Mouse (Mus musculus) neutrophil, adult 59 days (primary cell): Measurements from ENCODE around the gene Slc4a8. TPM values are rescaled to one million over a fixed set of nuclear protein-coding genes. Genes with fewer than 3 reads are reported as not detected.

Experiments used
- total RNA-seq, 2 experiments: library from RNA; stranded (reverse); gene quantifications; 1 replicate in 1 of 2; 2 replicates in 1 of 2; pipeline ENCODE4 v1.2.4; 2023

Slc4a8 gene
- 1 to 10 TPM in 1 of 2 experiments, under 1 TPM in 1; 0.93 to 1.3 TPM for total RNA-seq

DNA sequence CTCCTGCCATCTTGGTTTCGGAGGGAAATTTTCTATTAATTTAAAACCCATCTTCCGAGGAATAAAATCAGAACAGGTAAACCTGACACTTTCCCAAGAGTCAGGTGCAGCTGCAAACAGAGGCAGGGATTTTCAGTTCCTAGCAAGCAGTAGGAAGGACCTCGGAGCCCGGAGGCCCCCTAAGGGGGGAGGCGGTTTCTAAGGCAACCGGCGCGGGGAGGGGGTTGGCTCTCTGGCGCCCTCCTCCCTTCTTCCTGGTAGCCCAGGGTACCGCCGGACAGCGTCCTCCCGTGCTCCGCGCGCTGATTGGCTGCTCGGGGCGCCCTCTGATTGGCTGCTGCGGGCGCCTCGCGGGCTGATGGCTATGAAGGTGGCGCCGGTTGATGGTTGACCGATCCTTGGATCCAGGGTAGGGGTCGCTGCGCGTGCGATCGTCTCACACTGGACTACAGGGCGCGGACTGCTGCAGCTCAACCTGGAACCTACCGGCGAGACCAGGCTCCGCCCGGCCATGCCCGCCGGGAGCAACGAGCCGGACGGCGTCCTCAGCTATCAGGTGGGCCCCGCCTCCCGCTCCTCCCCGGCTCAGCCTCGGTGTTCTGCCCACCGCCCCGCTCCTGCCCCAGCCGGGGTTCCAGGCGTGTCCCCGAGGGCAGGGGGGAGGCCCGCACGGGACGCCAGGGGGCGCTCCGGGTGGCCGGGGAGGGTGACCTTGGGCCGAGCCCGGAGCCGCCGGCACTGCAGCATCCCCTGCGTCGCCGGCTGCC, at the start of gene Slc4a8:
TSS of gene Slc4a8 (plus strand) at position 329 of the 767 bp plus-strand sequence.

DNA sequence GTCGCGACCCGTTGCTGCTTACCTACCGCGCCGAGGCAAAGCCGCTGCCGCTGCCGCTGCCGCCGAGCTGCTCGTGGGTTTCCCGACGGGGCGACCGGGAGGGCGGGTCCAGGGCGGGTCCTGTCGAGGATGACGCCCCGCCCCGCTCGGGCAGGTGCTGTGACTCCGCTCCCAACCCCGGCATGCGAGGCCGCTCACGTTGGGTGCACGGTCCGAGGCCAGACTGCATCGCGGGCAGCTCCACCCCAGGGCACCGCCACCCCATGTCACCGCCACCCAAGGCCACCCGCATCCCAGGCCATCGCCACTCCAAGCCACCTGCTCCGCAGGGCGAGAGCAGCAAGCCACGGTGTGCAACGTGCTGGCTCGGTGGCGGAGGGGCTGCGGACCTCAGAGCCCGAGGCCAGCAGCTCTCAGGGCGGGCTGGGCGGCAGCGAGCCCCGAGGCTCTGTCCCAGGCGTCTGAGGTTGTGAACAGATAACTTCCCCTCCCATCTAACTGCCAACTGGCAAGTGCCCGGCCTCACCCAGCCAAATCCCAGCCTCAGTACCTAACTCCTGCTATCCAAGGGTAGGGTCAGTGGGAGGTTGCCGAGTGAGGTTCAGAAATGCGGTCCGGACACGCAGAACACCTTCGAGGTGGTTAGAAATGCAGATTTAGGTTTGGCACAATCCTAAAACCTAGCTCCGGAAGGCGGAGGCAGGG, 32.1 kb upstream of the Slc4a8 start, which contains the start of gene Galnt6:
TSS of gene Galnt6 (minus strand) at position 96 of the 705 bp plus-strand sequence.

DNA sequence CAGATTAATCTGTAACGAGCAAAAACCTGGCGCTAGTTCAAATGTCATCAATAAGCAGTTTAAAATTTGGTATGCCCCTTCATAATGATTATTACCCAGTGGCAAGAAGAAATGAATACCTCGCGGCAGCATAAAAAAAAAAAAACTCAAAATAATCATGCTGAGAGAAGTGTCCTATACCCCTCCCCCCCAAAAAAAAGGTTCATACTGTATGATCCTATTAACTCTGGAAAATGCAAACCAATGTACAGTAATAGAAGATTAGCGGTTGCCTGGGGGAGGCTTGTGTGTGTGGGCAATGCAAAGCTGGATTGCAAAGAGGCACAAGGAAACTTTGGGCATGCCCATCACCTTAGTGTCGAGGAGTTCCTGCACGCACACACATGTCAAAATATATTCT, 108.0 kb downstream of the Slc4a8 start, which contains the start of gene Scn8a:
TSS of gene Scn8a (plus strand) at position 301 of the 400 bp plus-strand sequence.

Other genes starting within 250 kb of the Slc4a8 start
- 1 to 10 TPM; 2.3 to 2.8 TPM for gene Tfcp2, start 209.7 kb upstream of the Slc4a8 start, total RNA-seq
- 1 to 10 TPM; 1.0 to 1.3 TPM for gene Pou6f1, start 161.8 kb upstream of the Slc4a8 start, total RNA-seq
- 100 to 1,000 TPM; 470 to 493 TPM for gene Dazap2, start 146.4 kb upstream of the Slc4a8 start, total RNA-seq
- 1 to 10 TPM; 1.9 to 4.2 TPM for gene Smagp, start 124.8 kb upstream of the Slc4a8 start, total RNA-seq
- 100 to 1,000 TPM; 263 to 266 TPM for gene Bin2, start 92.2 kb upstream of the Slc4a8 start, total RNA-seq
- 1 to 10 TPM; 1.2 to 2.3 TPM for gene Cela1, start 73.8 kb upstream of the Slc4a8 start, total RNA-seq
- 1 to 10 TPM; 6.1 to 6.2 TPM for gene Galnt6, start 32.4 kb upstream of the Slc4a8 start, total RNA-seq
- gene Scn8a, start 108.1 kb downstream of the Slc4a8 start, total RNA-seq = not detected